27 mouse cellular contexts compared by ENCODE assay signal in the genomic region with DNA sequence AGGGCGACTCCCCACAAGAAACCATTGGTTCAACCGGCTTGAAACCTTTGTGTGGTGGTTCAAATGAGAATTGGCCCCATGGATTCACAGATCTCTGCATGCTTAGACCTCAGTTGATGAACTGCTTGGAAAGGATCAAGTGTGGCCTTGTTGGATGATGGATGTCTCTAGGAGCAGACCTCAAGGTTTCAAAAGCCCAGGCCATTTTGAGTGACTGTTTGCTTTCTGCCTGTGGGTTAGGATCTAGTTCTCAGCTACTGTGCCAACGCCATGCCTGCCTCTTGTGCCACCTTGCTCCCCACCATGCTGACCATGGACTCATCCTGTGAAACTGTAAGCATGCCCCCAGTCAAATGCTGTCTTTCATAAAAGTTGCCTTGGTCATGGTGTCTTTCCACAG. TPM values are rescaled to one million over a fixed set of nuclear protein-coding genes. Genes with fewer than 3 reads are reported as not detected.
A peak's percentile ranks its signal among the peaks of the same experiment; 100 is the strongest.
DNase-seq lines count a peak whose midpoint lies in the region.
"Had no signal": no experiment of that assay in that cellular context is flagged by ENCODE, and none has a peak within 500 bp of the region (broad histone marks: within the 10 kb centered on the region; RNA-seq: fewer than 3 reads in every experiment).

No protein-coding gene starts in this region.

- peak; percentile 52 for DNase-seq in adrenal gland, adult 2 months
- DNase-seq in adrenal gland, adult 18-20 months (ENCODE audit: low spot score in 2 of 2), result no peak
- DNase-seq in adrenal gland, postnatal 10 days, result peak; percentile 18
- no peak for DNase-seq in adrenal gland, postnatal 25 days
- peak; percentile 27 for DNase-seq in R1 (ENCODE audit: low read depth, low spot score)
- DNase-seq in adrenal gland, postnatal 36 days, result peak; percentile 15 to 25
- DNase-seq in heart, postnatal 14 days, result no peak
- DNase-seq: B cell, adult 2 months; cerebellum, adult 11 months; cerebellum, adult 18-20 months; cerebellum, adult 8-10 months; cerebellum, adult 9-11 months; cerebellum, postnatal 14 days; cerebellum, postnatal 36 days; embryo, embryonic 11 days; forebrain, postnatal 0 days had no signal

- intact Hi-C loops in heart, postnatal 14 days (cut with DNase I), result no loop called here

RNA-seq across cellular contexts. Expression of gene Pklr, which starts 10.0 kb away (rescaled TPM):
- under 1 TPM in 1 of 2 experiments, not detected in 1; 0.81 TPM for total RNA-seq in adrenal gland, adult 2 months (2021)
- 0.55 TPM in 1 of 2 replicates, not detected in the other for polyA plus RNA-seq in adrenal gland, adult 2 months (2012; rRNA removed)
- total RNA-seq in adrenal gland, adult 18-20 months (2021), result not detected
- 10 to 100 TPM; 15.2 to 41.1 TPM for total RNA-seq in adrenal gland, postnatal 10 days (2021)
- 1.6 TPM in 1 of 2 replicates, not detected in the other for total RNA-seq in adrenal gland, postnatal 25 days (2021)
- not detected for total RNA-seq in adrenal gland, postnatal 36 days (2021)
- total RNA-seq in heart, postnatal 14 days (2021), result not detected
- total RNA-seq: CH12.LX had no signal
- polyA plus RNA-seq: CD4-positive, CD25-positive, alpha-beta regulatory T cell, adult 4 months; embryonic facial prominence, embryonic 13.5 days had no signal

RNA-seq across cellular contexts. Expression of gene Fdps, which starts 24.2 kb away (rescaled TPM):
- total RNA-seq in adrenal gland, adult 2 months (2021), result 100 to 1,000 TPM; 208 to 632 TPM
- 253 and 549 TPM in 2 replicates for polyA plus RNA-seq in adrenal gland, adult 2 months (2012; rRNA removed)
- total RNA-seq in adrenal gland, adult 18-20 months (2021), result 100 to 1,000 TPM; 213 to 346 TPM
- 10 to 100 TPM; 56.9 to 70.2 TPM for total RNA-seq in adrenal gland, postnatal 10 days (2021)
- 830 and 852 TPM in 2 replicates for total RNA-seq in adrenal gland, postnatal 25 days (2021)
- total RNA-seq in adrenal gland, postnatal 36 days (2021), result 100 to 1,000 TPM; 353 to 497 TPM
- 10 to 100 TPM; 19.7 to 23.5 TPM for total RNA-seq in heart, postnatal 14 days (2021)

RNA-seq across cellular contexts. Expression of gene Gm43738, which starts 25.1 kb away (rescaled TPM):
- not detected for total RNA-seq in adrenal gland, adult 2 months (2021)
- not detected in 2 replicates for polyA plus RNA-seq in adrenal gland, adult 2 months (2012; rRNA removed)
- total RNA-seq in adrenal gland, adult 18-20 months (2021), result not detected
- not detected for total RNA-seq in adrenal gland, postnatal 10 days (2021)
- 0.39 TPM in 1 of 2 replicates, not detected in the other for total RNA-seq in adrenal gland, postnatal 25 days (2021)
- under 1 TPM in 1 of 2 experiments, not detected in 1; 0.17 TPM for total RNA-seq in adrenal gland, postnatal 36 days (2021)
- not detected for total RNA-seq in heart, postnatal 14 days (2021)
- total RNA-seq: CH12.LX; common myeloid progenitor, adult 5-6 weeks; forebrain, postnatal 0 days; G1E had no signal
- polyA plus RNA-seq: CD4-positive, CD25-positive, alpha-beta regulatory T cell, adult 4 months; embryonic facial prominence, embryonic 11.5 days; embryonic facial prominence, embryonic 13.5 days; embryonic facial prominence, embryonic 15.5 days; erythroblast, embryonic 14.5 days; forebrain, embryonic 11.5 days; forebrain, embryonic 13.5 days; forebrain, embryonic 15.5 days; forebrain, postnatal 0 days had no signal

RNA-seq across cellular contexts. Expression of gene Rusc1, which starts 32.9 kb away (rescaled TPM):
- total RNA-seq in adrenal gland, adult 2 months (2021), result 10 to 100 TPM; 23.3 to 32.5 TPM
- 56.4 and 66.6 TPM in 2 replicates for polyA plus RNA-seq in adrenal gland, adult 2 months (2012; rRNA removed)
- total RNA-seq in adrenal gland, adult 18-20 months (2021), result 10 to 100 TPM; 34.5 to 35.7 TPM
- 10 to 100 TPM; 19.2 to 23.2 TPM for total RNA-seq in adrenal gland, postnatal 10 days (2021)
- total RNA-seq in adrenal gland, postnatal 25 days (2021), result 21.6 and 30.2 TPM in 2 replicates
- total RNA-seq in adrenal gland, postnatal 36 days (2021), result 10 to 100 TPM; 26.9 to 30.8 TPM
- total RNA-seq in heart, postnatal 14 days (2021), result 10 to 100 TPM; 16.0 to 17.7 TPM

RNA-seq across cellular contexts. Expression of gene Hcn3, which starts 34.0 kb away (rescaled TPM):
- 1 to 10 TPM; 2.4 to 6.6 TPM for total RNA-seq in adrenal gland, adult 2 months (2021)
- 20.9 and 34.5 TPM in 2 replicates for polyA plus RNA-seq in adrenal gland, adult 2 months (2012; rRNA removed)
- total RNA-seq in adrenal gland, adult 18-20 months (2021), result 1 to 10 TPM; 2.6 to 7.7 TPM
- 1 to 10 TPM; 2.2 to 5.7 TPM for total RNA-seq in adrenal gland, postnatal 10 days (2021)
- total RNA-seq in adrenal gland, postnatal 25 days (2021), result 9.3 and 17.7 TPM in 2 replicates
- total RNA-seq in adrenal gland, postnatal 36 days (2021), result 1 to 10 TPM; 1.9 to 9.7 TPM
- under 1 TPM; 0.49 to 0.60 TPM for total RNA-seq in heart, postnatal 14 days (2021)

Comparison
In these comparisons a context has a peak if more than half of its experiments do, and no peak if none do; other contexts are left out.
1. DNase-seq: peak in adrenal gland, adult 2 months (single experiment), adrenal gland, postnatal 10 days (single experiment), R1 (single experiment) and adrenal gland, postnatal 36 days (2 of 2); none in adrenal gland, adult 18-20 months (0 of 2), adrenal gland, postnatal 25 days (single experiment) and heart, postnatal 14 days (0 of 2).